Mouse (Mus musculus): ENCODE data around the gene Smyd3. TPM values are rescaled to one million over a fixed set of nuclear protein-coding genes. Genes with fewer than 3 reads are reported as not detected.

Gene Smyd3
- polyA plus RNA-seq, 1 experiment from 2014 or later, result 21.4 TPM

GRCm38 (mm10) chr1:179017428-179017827 is 500.4 kb downstream of the Smyd3 start:
- Histone ChIP-seq H3K27ac (ENCODE audit: low read length) (no peak overlapping the region), H3K36me3 (ENCODE audit: insufficient read depth, low read length) (no peaks in the 10 kb centered on the region), H3K9me3 (ENCODE audit: low read length) (no peaks in the 10 kb centered on the region), H3K4me1 (ENCODE audit: insufficient read depth, low read length) (no peaks in the 10 kb centered on the region), H3K4me3 (ENCODE audit: low read length) (no peak overlapping the region), H3K27me3 (ENCODE audit: insufficient read depth, low read length) (no peaks in the 10 kb centered on the region), H3K9ac (replicated peaks; ENCODE audit: low read length) (no peak overlapping the region), H3K4me2 (replicated peaks; ENCODE audit: low read depth, low read length) (no peak overlapping the region)
- 94% methylated on average over 10 of the region's 10 CpGs for WGBS
- no peak for ATAC-seq (ENCODE audit: low FRiP score, low TSS enrichment)

GRCm38 (mm10) chr1:179013021-179013420 is 504.8 kb downstream of the Smyd3 start:
- ATAC-seq (ENCODE audit: low FRiP score, low TSS enrichment), result no peak
- no peak overlapping the region for H3K9ac ChIP-seq (replicated peaks; ENCODE audit: low read length)
- H3K27ac ChIP-seq (ENCODE audit: low read length), result no peak overlapping the region

GRCm38 (mm10) chr1:179012273-179012672 is 505.6 kb downstream of the Smyd3 start:
- H3K36me3 ChIP-seq (ENCODE audit: insufficient read depth, low read length), result no peaks in the 10 kb centered on the region
- no peaks in the 10 kb centered on the region for H3K27me3 ChIP-seq (ENCODE audit: insufficient read depth, low read length)
- H3K9me3 ChIP-seq (ENCODE audit: low read length), result no peaks in the 10 kb centered on the region
- H3K9ac ChIP-seq (replicated peaks; ENCODE audit: low read length), result no peak overlapping the region
- H3K4me3 ChIP-seq (ENCODE audit: low read length), result no peak overlapping the region
- ATAC-seq (ENCODE audit: low FRiP score, low TSS enrichment), result no peak
- WGBS, result 82% methylated on average over 4 of the region's 4 CpGs
- no peak overlapping the region for H3K27ac ChIP-seq (ENCODE audit: low read length)
- no peak overlapping the region for H3K4me2 ChIP-seq (replicated peaks; ENCODE audit: low read depth, low read length)
- no peaks in the 10 kb centered on the region for H3K4me1 ChIP-seq (ENCODE audit: insufficient read depth, low read length)

More at GRCm38 (mm10) chr1:179013021-179013420, 504.8 kb downstream of the Smyd3 start:
- no peaks in the 10 kb centered on the region for H3K4me1 ChIP-seq (ENCODE audit: insufficient read depth, low read length)
- no peaks in the 10 kb centered on the region for H3K36me3 ChIP-seq (ENCODE audit: insufficient read depth, low read length)
- H3K4me2 ChIP-seq (replicated peaks; ENCODE audit: low read depth, low read length), result no peak overlapping the region
- no peaks in the 10 kb centered on the region for H3K27me3 ChIP-seq (ENCODE audit: insufficient read depth, low read length)
- H3K4me3 ChIP-seq (ENCODE audit: low read length), result no peak overlapping the region
- no peaks in the 10 kb centered on the region for H3K9me3 ChIP-seq (ENCODE audit: low read length)

GRCm38 (mm10) chr1:179010756-179011155 is 507.1 kb downstream of the Smyd3 start:
- WGBS, result 86% methylated on average over 3 of the region's 3 CpGs
- Histone ChIP-seq H3K4me2 (replicated peaks; ENCODE audit: low read depth, low read length) (no peak overlapping the region), H3K9me3 (ENCODE audit: low read length) (no peaks in the 10 kb centered on the region), H3K4me3 (ENCODE audit: low read length) (no peak overlapping the region), H3K36me3 (ENCODE audit: insufficient read depth, low read length) (no peaks in the 10 kb centered on the region), H3K27me3 (ENCODE audit: insufficient read depth, low read length) (no peaks in the 10 kb centered on the region), H3K9ac (replicated peaks; ENCODE audit: low read length) (no peak overlapping the region), H3K27ac (ENCODE audit: low read length) (no peak overlapping the region), H3K4me1 (ENCODE audit: insufficient read depth, low read length) (no peaks in the 10 kb centered on the region)
- ATAC-seq (ENCODE audit: low FRiP score, low TSS enrichment), result no peak

- no peak for ATAC-seq (ENCODE audit: low FRiP score, low TSS enrichment)
- no peaks in the 10 kb centered on the region for H3K27me3 ChIP-seq (ENCODE audit: insufficient read depth, low read length)
- no peaks in the 10 kb centered on the region for H3K9me3 ChIP-seq (ENCODE audit: low read length)
- no peaks in the 10 kb centered on the region for H3K36me3 ChIP-seq (ENCODE audit: insufficient read depth, low read length)
- no peak overlapping the region for H3K4me3 ChIP-seq (ENCODE audit: low read length)
- WGBS, result 88% methylated on average over 3 of the region's 3 CpGs
- no peak overlapping the region for H3K9ac ChIP-seq (replicated peaks; ENCODE audit: low read length)
- no peak overlapping the region for H3K27ac ChIP-seq (ENCODE audit: low read length)
- H3K4me1 ChIP-seq (ENCODE audit: insufficient read depth, low read length), result no peaks in the 10 kb centered on the region
- no peak overlapping the region for H3K4me2 ChIP-seq (replicated peaks; ENCODE audit: low read depth, low read length)
Measured at GRCm38 (mm10) chr1:179009911-179010310, 507.9 kb downstream of the Smyd3 start.

GRCm38 (mm10) chr1:179004133-179004866 is 513.5 kb downstream of the Smyd3 start:
- H3K9ac ChIP-seq (replicated peaks; ENCODE audit: low read length), result no peak overlapping the region
- ATAC-seq (ENCODE audit: low FRiP score, low TSS enrichment), result no peak
- H3K27me3 ChIP-seq (ENCODE audit: insufficient read depth, low read length), result no peaks in the 10 kb centered on the region
- no peaks in the 10 kb centered on the region for H3K9me3 ChIP-seq (ENCODE audit: low read length)
- H3K27ac ChIP-seq (ENCODE audit: low read length), result no peak overlapping the region
- no peak overlapping the region for H3K4me3 ChIP-seq (ENCODE audit: low read length)
- H3K4me2 ChIP-seq (replicated peaks; ENCODE audit: low read depth, low read length), result no peak overlapping the region
- WGBS, result 60% methylated on average over 7 of the region's 7 CpGs
- H3K4me1 ChIP-seq (ENCODE audit: insufficient read depth, low read length), result peaks cover 8% of the 10 kb centered on the region; the same call in 1 of the 2 replicates
- H3K36me3 ChIP-seq (ENCODE audit: insufficient read depth, low read length), result no peaks in the 10 kb centered on the region

GRCm38 (mm10) chr1:179003406-179004132 is 514.3 kb downstream of the Smyd3 start:
- 83% methylated on average over 5 of the region's 5 CpGs for WGBS

GRCm38 (mm10) chr1:178999876-179000528 is 517.8 kb downstream of the Smyd3 start:
- Histone ChIP-seq H3K36me3 (ENCODE audit: insufficient read depth, low read length) (no peaks in the 10 kb centered on the region), H3K27me3 (ENCODE audit: insufficient read depth, low read length) (no peaks in the 10 kb centered on the region), H3K4me3 (ENCODE audit: low read length) (no peak overlapping the region), H3K9me3 (ENCODE audit: low read length) (no peaks in the 10 kb centered on the region), H3K4me2 (replicated peaks; ENCODE audit: low read depth, low read length) (no peak overlapping the region), H3K9ac (replicated peaks; ENCODE audit: low read length) (no peak overlapping the region), H3K27ac (ENCODE audit: low read length) (no peak overlapping the region), H3K4me1 (ENCODE audit: insufficient read depth, low read length) (peaks cover 29% of the 10 kb centered on the region)
- ATAC-seq (ENCODE audit: low FRiP score, low TSS enrichment), result peak; percentile 60; the same call in 1 of the 2 replicates
- 29% methylated on average over 9 of the region's 9 CpGs for WGBS

More at GRCm38 (mm10) chr1:179003406-179004132, 514.3 kb downstream of the Smyd3 start:
- no peak overlapping the region for H3K4me3 ChIP-seq (ENCODE audit: low read length)
- H3K4me1 ChIP-seq (ENCODE audit: insufficient read depth, low read length), result peaks cover 8% of the 10 kb centered on the region; the same call in 1 of the 2 replicates
- H3K27me3 ChIP-seq (ENCODE audit: insufficient read depth, low read length), result no peaks in the 10 kb centered on the region
- H3K36me3 ChIP-seq (ENCODE audit: insufficient read depth, low read length), result no peaks in the 10 kb centered on the region
- no peak overlapping the region for H3K27ac ChIP-seq (ENCODE audit: low read length)
- no peaks in the 10 kb centered on the region for H3K9me3 ChIP-seq (ENCODE audit: low read length)
- H3K4me2 ChIP-seq (replicated peaks; ENCODE audit: low read depth, low read length), result no peak overlapping the region
- no peak overlapping the region for H3K9ac ChIP-seq (replicated peaks; ENCODE audit: low read length)
- ATAC-seq (ENCODE audit: low FRiP score, low TSS enrichment), result no peak

GRCm38 (mm10) chr1:178997870-178998269 is 520.0 kb downstream of the Smyd3 start:
- 16% methylated on average over 4 of the region's 4 CpGs for WGBS
- ATAC-seq (ENCODE audit: low FRiP score, low TSS enrichment), result peak; percentile 76; the same call in 1 of the 2 replicates

More at GRCm38 (mm10) chr1:178997870-178998269, 520.0 kb downstream of the Smyd3 start:
- H3K9ac ChIP-seq (replicated peaks; ENCODE audit: low read length), result no peak overlapping the region
- no peaks in the 10 kb centered on the region for H3K27me3 ChIP-seq (ENCODE audit: insufficient read depth, low read length)
- H3K4me2 ChIP-seq (replicated peaks; ENCODE audit: low read depth, low read length), result no peak overlapping the region
- no peaks in the 10 kb centered on the region for H3K36me3 ChIP-seq (ENCODE audit: insufficient read depth, low read length)
- H3K27ac ChIP-seq (ENCODE audit: low read length), result no peak overlapping the region
- peaks cover 29% of the 10 kb centered on the region for H3K4me1 ChIP-seq (ENCODE audit: insufficient read depth, low read length)
- no peaks in the 10 kb centered on the region for H3K9me3 ChIP-seq (ENCODE audit: low read length)
- no peak overlapping the region for H3K4me3 ChIP-seq (ENCODE audit: low read length)

All from kidney, embryonic 16.5 days (tissue).